Mouse (Mus musculus): ENCODE measurements around the gene 4930578G10Rik. TPM values are rescaled to one million over a fixed set of nuclear protein-coding genes. Genes with fewer than 3 reads are reported as not detected.
"Not testable (repeated sequence)": the region's sequence is repeated elsewhere in the genome, so short reads cannot be mapped to it uniquely, and the experiment has no call there.

Gene 4930578G10Rik
- polyA plus RNA-seq (2015; fragmentation: Nextera tagmentation; extraction: Ambion mirVana): 0.45 TPM in 1 of 2 replicates, not detected in the other

DNA sequence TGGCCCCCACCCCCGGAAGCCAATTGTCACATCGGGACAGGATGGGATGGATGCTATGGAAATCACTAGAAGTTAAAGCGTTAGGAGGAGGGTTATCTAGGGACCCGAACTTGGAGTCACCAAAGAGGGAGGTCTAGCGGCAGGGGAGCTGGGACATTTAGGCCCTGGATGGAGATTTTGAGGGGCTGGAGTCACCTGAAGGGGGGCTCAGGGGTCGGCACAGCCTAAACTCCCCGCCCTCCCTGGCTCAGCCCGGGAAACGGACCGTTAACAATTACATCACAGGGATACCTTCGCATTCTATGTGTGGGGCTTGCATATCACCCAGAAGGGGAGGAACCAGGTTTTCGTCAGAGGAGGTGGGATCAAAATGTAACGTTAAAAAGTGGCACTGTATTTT lies at the start of gene 4930578G10Rik:
TSS of gene 4930578G10Rik (plus strand) at position 301 of the 400 bp plus-strand sequence.
- not testable (repeated sequence) for H3K9me3 ChIP-seq (ENCODE audit: low read length); ATAC-seq (ENCODE audit: low FRiP score, low TSS enrichment); H3K9ac ChIP-seq (replicated peaks; ENCODE audit: low read length); H3K4me1 ChIP-seq (ENCODE audit: insufficient read depth, low read length); H3K27ac ChIP-seq (ENCODE audit: low read length); H3K27me3 ChIP-seq (ENCODE audit: insufficient read depth, low read length); H3K36me3 ChIP-seq (ENCODE audit: insufficient read depth, low read length); H3K4me3 ChIP-seq (ENCODE audit: low read length); H3K4me2 ChIP-seq (replicated peaks; ENCODE audit: low read depth, low read length)
- no CpG with 5 or more reads among the region's 13 CpGs for WGBS

DNA sequence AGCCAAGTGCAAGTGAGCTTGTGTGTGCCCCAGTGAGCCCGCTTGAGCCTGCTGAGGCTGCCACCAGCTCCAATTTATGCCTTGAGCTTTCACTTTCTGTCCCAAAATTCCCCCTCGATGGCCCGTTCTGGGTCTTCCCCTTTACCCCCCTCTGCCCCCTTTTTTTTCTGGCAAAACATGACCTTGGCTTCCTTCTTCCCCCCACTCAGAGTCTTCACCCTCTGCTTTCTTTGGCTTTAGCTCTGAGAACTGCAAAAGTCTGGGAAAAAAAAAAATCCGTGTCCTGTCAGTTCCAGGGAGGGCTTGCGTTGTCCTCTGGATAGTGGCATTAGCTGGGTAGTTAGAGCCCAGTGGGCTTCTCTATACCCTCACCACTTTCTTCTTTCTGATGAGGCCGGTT lies 21.1 kb downstream of the 4930578G10Rik start, which contains the start of gene Ccl19:
TSS of gene Ccl19 (minus strand) at position 101 of the 400 bp plus-strand sequence.
- H3K27me3 ChIP-seq (ENCODE audit: insufficient read depth, low read length); H3K36me3 ChIP-seq (ENCODE audit: insufficient read depth, low read length); H3K4me1 ChIP-seq (ENCODE audit: insufficient read depth, low read length); ATAC-seq (ENCODE audit: low FRiP score, low TSS enrichment); H3K9ac ChIP-seq (replicated peaks; ENCODE audit: low read length); H3K27ac ChIP-seq (ENCODE audit: low read length); H3K4me2 ChIP-seq (replicated peaks; ENCODE audit: low read depth, low read length); H3K4me3 ChIP-seq (ENCODE audit: low read length); H3K9me3 ChIP-seq (ENCODE audit: low read length): not testable (repeated sequence)
- no CpG with 5 or more reads among the region's 6 CpGs for WGBS

DNA sequence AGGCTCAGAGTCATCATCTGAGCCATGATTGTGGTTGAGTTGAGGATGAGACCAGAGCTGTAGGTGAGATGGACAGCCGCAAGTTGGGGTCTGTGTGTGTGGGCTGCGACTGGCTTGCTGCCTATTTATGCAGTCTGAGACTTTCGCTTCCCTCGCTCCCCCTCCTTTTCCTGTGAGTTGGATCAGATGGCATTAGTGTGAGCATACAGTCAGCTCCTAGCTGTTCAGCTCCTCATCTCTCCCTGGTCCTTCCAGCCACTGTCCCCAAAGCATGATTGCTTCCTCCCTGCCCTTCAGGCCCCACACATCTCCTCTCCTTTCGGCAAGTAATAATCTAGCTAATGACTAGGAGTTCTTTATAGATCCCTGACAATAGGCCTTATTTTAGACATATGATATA lies 38.5 kb downstream of the 4930578G10Rik start, which contains the start of gene Ccl21a:
TSS of gene Ccl21a (minus strand) at position 101 of the 400 bp plus-strand sequence.
- H3K4me1 ChIP-seq (ENCODE audit: insufficient read depth, low read length); ATAC-seq (ENCODE audit: low FRiP score, low TSS enrichment); H3K27me3 ChIP-seq (ENCODE audit: insufficient read depth, low read length); H3K27ac ChIP-seq (ENCODE audit: low read length); H3K4me2 ChIP-seq (replicated peaks; ENCODE audit: low read depth, low read length); H3K9me3 ChIP-seq (ENCODE audit: low read length); H3K9ac ChIP-seq (replicated peaks; ENCODE audit: low read length); H3K4me3 ChIP-seq (ENCODE audit: low read length); H3K36me3 ChIP-seq (ENCODE audit: insufficient read depth, low read length): not testable (repeated sequence)
- no CpG with 5 or more reads among the region's 5 CpGs for WGBS

DNA sequence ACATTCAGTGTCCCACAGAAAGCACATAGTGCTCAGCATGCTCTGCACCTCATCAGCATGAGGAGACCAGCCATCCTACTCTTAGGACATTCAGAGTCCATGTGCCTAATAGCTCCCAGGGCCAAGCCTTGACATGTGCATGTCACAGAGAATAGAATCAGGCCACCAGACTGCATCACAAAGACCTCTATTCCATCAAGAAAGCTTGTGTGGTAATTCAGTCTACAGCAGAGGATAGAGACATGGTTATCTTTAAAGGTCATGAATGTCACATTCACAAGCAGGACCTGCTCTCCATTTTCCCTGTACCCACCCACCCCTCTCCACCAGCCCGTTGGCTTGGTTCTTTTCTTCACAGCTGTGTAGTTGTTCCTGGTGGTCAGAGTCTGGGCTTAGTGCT lies 118.4 kb downstream of the 4930578G10Rik start, which contains the start of gene Fam205a1:
TSS of gene Fam205a1 (minus strand) at position 101 of the 400 bp plus-strand sequence.
- H3K4me3 ChIP-seq (ENCODE audit: low read length); H3K27me3 ChIP-seq (ENCODE audit: insufficient read depth, low read length); H3K36me3 ChIP-seq (ENCODE audit: insufficient read depth, low read length); H3K9ac ChIP-seq (replicated peaks; ENCODE audit: low read length); H3K9me3 ChIP-seq (ENCODE audit: low read length); H3K4me1 ChIP-seq (ENCODE audit: insufficient read depth, low read length); H3K4me2 ChIP-seq (replicated peaks; ENCODE audit: low read depth, low read length); ATAC-seq (ENCODE audit: low FRiP score, low TSS enrichment); H3K27ac ChIP-seq (ENCODE audit: low read length): not testable (repeated sequence)
- 78% methylated on average over 1 of the region's 1 CpGs for WGBS

DNA sequence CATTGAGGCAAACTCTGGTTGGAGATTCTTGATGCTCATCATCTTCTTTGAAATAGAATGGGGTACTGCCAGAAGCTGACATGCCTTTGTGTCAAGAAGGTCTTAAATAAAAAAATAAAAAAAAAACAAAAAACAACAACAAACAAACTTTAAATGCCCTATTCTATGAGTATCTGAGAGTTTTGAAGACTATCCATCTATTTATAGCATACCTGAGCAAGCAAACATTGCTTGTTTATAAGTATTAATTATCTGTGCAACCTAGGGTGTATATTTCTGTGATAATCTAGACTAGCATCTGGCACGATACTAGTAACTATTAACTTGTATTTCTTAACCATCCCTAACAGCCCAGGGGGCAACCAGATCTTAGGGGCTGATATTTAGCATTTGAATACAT lies 121.3 kb downstream of the 4930578G10Rik start, which contains the start of gene Gm12394:
TSS of gene Gm12394 (minus strand) at position 101 of the 400 bp plus-strand sequence.
- not testable (repeated sequence) for ATAC-seq (ENCODE audit: low FRiP score, low TSS enrichment)

GRCm38 (mm10) chr4:42860483-42860882 lies 125.1 kb downstream of the 4930578G10Rik start:
- not testable (repeated sequence) for H3K27ac ChIP-seq (ENCODE audit: low read length); H3K27me3 ChIP-seq (ENCODE audit: insufficient read depth, low read length); H3K36me3 ChIP-seq (ENCODE audit: insufficient read depth, low read length); H3K4me2 ChIP-seq (replicated peaks; ENCODE audit: low read depth, low read length); ATAC-seq (ENCODE audit: low FRiP score, low TSS enrichment); H3K9ac ChIP-seq (replicated peaks; ENCODE audit: low read length); H3K9me3 ChIP-seq (ENCODE audit: low read length); H3K4me3 ChIP-seq (ENCODE audit: low read length); H3K4me1 ChIP-seq (ENCODE audit: insufficient read depth, low read length)
- WGBS: 77% methylated on average over 9 of the region's 9 CpGs

More for the DNA sequence above, 121.3 kb downstream of the 4930578G10Rik start, which contains the start of gene Gm12394:
- H3K4me3 ChIP-seq (ENCODE audit: low read length); H3K27ac ChIP-seq (ENCODE audit: low read length); H3K36me3 ChIP-seq (ENCODE audit: insufficient read depth, low read length); H3K4me2 ChIP-seq (replicated peaks; ENCODE audit: low read depth, low read length); H3K27me3 ChIP-seq (ENCODE audit: insufficient read depth, low read length); H3K4me1 ChIP-seq (ENCODE audit: insufficient read depth, low read length); H3K9ac ChIP-seq (replicated peaks; ENCODE audit: low read length); H3K9me3 ChIP-seq (ENCODE audit: low read length): not testable (repeated sequence)
- WGBS: 80% methylated on average over 1 of the region's 1 CpGs

DNA sequence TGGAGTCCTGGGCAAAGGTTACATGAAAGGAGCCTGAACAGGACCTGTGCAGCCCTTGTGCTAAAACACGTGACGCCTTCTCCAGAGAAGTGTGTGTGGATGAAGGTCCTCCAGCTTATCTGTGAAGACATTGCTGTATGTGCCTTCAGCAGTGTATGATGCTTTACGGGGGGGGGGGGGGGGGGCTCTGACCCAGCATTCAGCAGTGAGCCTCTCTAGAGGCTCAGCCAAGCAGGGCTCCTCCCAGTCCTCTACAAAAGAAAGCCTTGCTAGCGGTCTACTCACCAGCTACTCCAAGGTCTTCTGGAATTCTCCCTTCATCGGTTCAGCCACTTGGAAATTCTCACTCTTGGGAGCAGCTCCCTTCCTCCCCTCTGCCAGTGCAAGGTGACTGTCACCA lies 128.1 kb downstream of the 4930578G10Rik start:
- WGBS: 89% methylated on average over 4 of the region's 5 CpGs
- not testable (repeated sequence) for H3K4me2 ChIP-seq (replicated peaks; ENCODE audit: low read depth, low read length); ATAC-seq (ENCODE audit: low FRiP score, low TSS enrichment)

DNA sequence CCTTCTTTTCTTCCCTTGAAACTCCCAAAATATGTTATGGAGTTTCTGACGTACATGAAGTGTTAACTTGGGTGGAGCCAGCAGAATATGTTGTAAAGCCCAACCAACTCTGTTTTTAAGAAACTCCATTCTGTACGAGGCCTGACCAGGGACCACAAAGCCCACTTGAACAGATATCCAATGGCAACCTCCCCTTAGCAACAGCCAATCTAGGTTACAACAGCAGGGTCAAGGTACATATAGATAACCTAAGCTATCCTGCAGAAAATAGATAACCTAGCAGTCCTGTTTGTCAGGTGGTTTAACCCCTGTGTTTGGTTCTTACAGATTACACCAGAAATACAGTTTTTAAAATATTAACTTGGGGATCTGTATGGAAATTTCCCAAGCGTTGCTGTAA lies 132.0 kb downstream of the 4930578G10Rik start:
- H3K27ac ChIP-seq (ENCODE audit: low read length): no peak overlapping the region
- H3K9ac ChIP-seq (replicated peaks; ENCODE audit: low read length): no peak overlapping the region
- H3K4me1 ChIP-seq (ENCODE audit: insufficient read depth, low read length): no peaks in the 10 kb centered on the region
- 68% methylated on average over 3 of the region's 3 CpGs for WGBS
- H3K9me3 ChIP-seq (ENCODE audit: low read length): no peaks in the 10 kb centered on the region
- H3K27me3 ChIP-seq (ENCODE audit: insufficient read depth, low read length): no peaks in the 10 kb centered on the region
- ATAC-seq (ENCODE audit: low FRiP score, low TSS enrichment): no peak
- no peaks in the 10 kb centered on the region for H3K36me3 ChIP-seq (ENCODE audit: insufficient read depth, low read length)
- no peak overlapping the region for H3K4me2 ChIP-seq (replicated peaks; ENCODE audit: low read depth, low read length)
- no peak overlapping the region for H3K4me3 ChIP-seq (ENCODE audit: low read length)

More for the DNA sequence above, 128.1 kb downstream of the 4930578G10Rik start:
- H3K27me3 ChIP-seq (ENCODE audit: insufficient read depth, low read length); H3K4me1 ChIP-seq (ENCODE audit: insufficient read depth, low read length); H3K36me3 ChIP-seq (ENCODE audit: insufficient read depth, low read length); H3K27ac ChIP-seq (ENCODE audit: low read length); H3K9me3 ChIP-seq (ENCODE audit: low read length); H3K9ac ChIP-seq (replicated peaks; ENCODE audit: low read length); H3K4me3 ChIP-seq (ENCODE audit: low read length): not testable (repeated sequence)

- 86% methylated on average over 5 of the region's 5 CpGs for WGBS
- Histone ChIP-seq H3K9ac (replicated peaks; ENCODE audit: low read length) (no peak overlapping the region), H3K4me2 (replicated peaks; ENCODE audit: low read depth, low read length) (no peak overlapping the region), H3K9me3 (ENCODE audit: low read length) (no peaks in the 10 kb centered on the region), H3K27me3 (ENCODE audit: insufficient read depth, low read length) (no peaks in the 10 kb centered on the region), H3K36me3 (ENCODE audit: insufficient read depth, low read length) (no peaks in the 10 kb centered on the region), H3K4me1 (ENCODE audit: insufficient read depth, low read length) (no peaks in the 10 kb centered on the region), H3K4me3 (ENCODE audit: low read length) (no peak overlapping the region), H3K27ac (ENCODE audit: low read length) (no peak overlapping the region)
- no peak for ATAC-seq (ENCODE audit: low FRiP score, low TSS enrichment)
Observed at GRCm38 (mm10) chr4:42868193-42868592, 132.8 kb downstream of the 4930578G10Rik start.

- Histone ChIP-seq H3K27ac (ENCODE audit: low read length) (no peak overlapping the region), H3K4me1 (ENCODE audit: insufficient read depth, low read length) (no peaks in the 10 kb centered on the region), H3K9me3 (ENCODE audit: low read length) (no peaks in the 10 kb centered on the region), H3K4me2 (replicated peaks; ENCODE audit: low read depth, low read length) (no peak overlapping the region), H3K9ac (replicated peaks; ENCODE audit: low read length) (no peak overlapping the region), H3K4me3 (ENCODE audit: low read length) (no peak overlapping the region), H3K27me3 (ENCODE audit: insufficient read depth, low read length) (no peaks in the 10 kb centered on the region), H3K36me3 (ENCODE audit: insufficient read depth, low read length) (no peaks in the 10 kb centered on the region)
- 77% methylated on average over 5 of the region's 5 CpGs for WGBS
- ATAC-seq (ENCODE audit: low FRiP score, low TSS enrichment): no peak
Observed at GRCm38 (mm10) chr4:42870748-42871147, 135.4 kb downstream of the 4930578G10Rik start.
